Mouse (Mus musculus): Measurements from ENCODE around the gene Antxr1.

DNA sequence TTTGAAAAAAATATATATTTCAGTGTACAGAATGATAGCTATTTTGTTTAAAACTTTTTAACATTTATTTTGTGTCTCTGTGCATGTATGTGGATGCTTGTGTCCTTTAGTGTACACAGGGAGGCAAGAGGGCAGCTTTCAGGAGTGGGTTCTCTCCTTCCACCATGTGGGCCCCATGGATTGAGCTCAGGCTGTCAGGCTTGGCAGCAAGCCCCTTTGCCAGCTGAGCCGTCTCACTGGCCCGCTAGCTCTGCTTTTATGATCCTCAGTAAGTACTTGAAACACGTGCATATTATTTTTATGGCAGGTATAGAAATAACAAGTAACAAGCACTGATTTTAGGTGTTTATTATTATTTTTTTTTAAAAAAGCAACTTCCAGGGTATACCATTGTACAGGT, 202.1 kb downstream of the Antxr1 start:
- TF ChIP-seq CTCF (IDR thresholded peaks at IDR 0.05; ENCODE audit: low read depth, low read length) (no peak), POLR2A (IDR thresholded peaks at IDR 0.05; ENCODE audit: extremely low read depth, insufficient read depth, low read length) (no peak)
